Mouse (Mus musculus): ENCODE data around the gene Gm17087. TPM values are rescaled to one million over a fixed set of nuclear protein-coding genes. Genes with fewer than 3 reads are reported as not detected.

The Gm17087 gene
- polyA plus RNA-seq, 1 experiment from 2014 or later, result not detected

- Histone ChIP-seq H3K36me3 (ENCODE audit: control insufficient read depth, insufficient read depth, low read length) (no peaks in the 10 kb centered on the region), H3K9ac (ENCODE audit: low read length) (no peak overlapping the region), H3K4me1 (ENCODE audit: control insufficient read depth, insufficient read depth, low read length) (no peaks in the 10 kb centered on the region), H3K4me2 (ENCODE audit: low read depth, low read length) (no peak overlapping the region), H3K27me3 (ENCODE audit: control insufficient read depth, insufficient read depth, low read length) (no peaks in the 10 kb centered on the region), H3K9me3 (replicated peaks; ENCODE audit: control insufficient read depth, low read length) (no peaks in the 10 kb centered on the region), H3K4me3 (replicated peaks; ENCODE audit: low read length) (no peak overlapping the region), H3K27ac (ENCODE audit: low read length) (no peak overlapping the region)
- no peak for ATAC-seq (ENCODE audit: insufficient read depth, low FRiP score)
- 76% methylated on average over 8 of the region's 8 CpGs for WGBS
These were observed 14.3 kb downstream of the Gm17087 start for GRCm38 (mm10) chr17:8552346-8553035.

GRCm38 (mm10) chr17:8551641-8552040 is 15.1 kb downstream of the Gm17087 start:
- H3K9me3 ChIP-seq (replicated peaks; ENCODE audit: control insufficient read depth, low read length), result no peaks in the 10 kb centered on the region
- no peaks in the 10 kb centered on the region for H3K36me3 ChIP-seq (ENCODE audit: control insufficient read depth, insufficient read depth, low read length)
- no peak overlapping the region for H3K4me3 ChIP-seq (replicated peaks; ENCODE audit: low read length)
- no peaks in the 10 kb centered on the region for H3K4me1 ChIP-seq (ENCODE audit: control insufficient read depth, insufficient read depth, low read length)
- H3K27me3 ChIP-seq (ENCODE audit: control insufficient read depth, insufficient read depth, low read length), result no peaks in the 10 kb centered on the region
- 58% methylated on average over 3 of the region's 3 CpGs for WGBS
- no peak for ATAC-seq (ENCODE audit: insufficient read depth, low FRiP score)
- H3K9ac ChIP-seq (ENCODE audit: low read length), result no peak overlapping the region
- H3K27ac ChIP-seq (ENCODE audit: low read length), result no peak overlapping the region
- H3K4me2 ChIP-seq (ENCODE audit: low read depth, low read length), result no peak overlapping the region

- Histone ChIP-seq H3K9ac (ENCODE audit: low read length) (no peak overlapping the region), H3K4me2 (ENCODE audit: low read depth, low read length) (no peak overlapping the region), H3K9me3 (replicated peaks; ENCODE audit: control insufficient read depth, low read length) (no peaks in the 10 kb centered on the region), H3K27ac (ENCODE audit: low read length) (no peak overlapping the region), H3K27me3 (ENCODE audit: control insufficient read depth, insufficient read depth, low read length) (no peaks in the 10 kb centered on the region), H3K4me1 (ENCODE audit: control insufficient read depth, insufficient read depth, low read length) (no peaks in the 10 kb centered on the region), H3K4me3 (replicated peaks; ENCODE audit: low read length) (no peak overlapping the region), H3K36me3 (ENCODE audit: control insufficient read depth, insufficient read depth, low read length) (no peaks in the 10 kb centered on the region)
- 80% methylated on average over 4 of the region's 4 CpGs for WGBS
- ATAC-seq (ENCODE audit: insufficient read depth, low FRiP score), result no peak
These were observed 18.0 kb downstream of the Gm17087 start for GRCm38 (mm10) chr17:8548733-8549132.

GRCm38 (mm10) chr17:8546366-8546765 is 20.4 kb downstream of the Gm17087 start:
- no peaks in the 10 kb centered on the region for H3K36me3 ChIP-seq (ENCODE audit: control insufficient read depth, insufficient read depth, low read length)
- no peak overlapping the region for H3K27ac ChIP-seq (ENCODE audit: low read length)
- no peak overlapping the region for H3K4me2 ChIP-seq (ENCODE audit: low read depth, low read length)
- no peaks in the 10 kb centered on the region for H3K4me1 ChIP-seq (ENCODE audit: control insufficient read depth, insufficient read depth, low read length)
- no peaks in the 10 kb centered on the region for H3K27me3 ChIP-seq (ENCODE audit: control insufficient read depth, insufficient read depth, low read length)
- no peak overlapping the region for H3K4me3 ChIP-seq (replicated peaks; ENCODE audit: low read length)
- 76% methylated on average over 9 of the region's 9 CpGs for WGBS
- H3K9me3 ChIP-seq (replicated peaks; ENCODE audit: control insufficient read depth, low read length), result no peaks in the 10 kb centered on the region
- no peak overlapping the region for H3K9ac ChIP-seq (ENCODE audit: low read length)
- ATAC-seq (ENCODE audit: insufficient read depth, low FRiP score), result no peak

- Histone ChIP-seq H3K4me1 (ENCODE audit: control insufficient read depth, insufficient read depth, low read length) (no peaks in the 10 kb centered on the region), H3K9ac (ENCODE audit: low read length) (no peak overlapping the region), H3K4me2 (ENCODE audit: low read depth, low read length) (no peak overlapping the region), H3K36me3 (ENCODE audit: control insufficient read depth, insufficient read depth, low read length) (no peaks in the 10 kb centered on the region), H3K9me3 (replicated peaks; ENCODE audit: control insufficient read depth, low read length) (no peaks in the 10 kb centered on the region), H3K27me3 (ENCODE audit: control insufficient read depth, insufficient read depth, low read length) (no peaks in the 10 kb centered on the region), H3K27ac (ENCODE audit: low read length) (no peak overlapping the region), H3K4me3 (replicated peaks; ENCODE audit: low read length) (no peak overlapping the region)
- no peak for ATAC-seq (ENCODE audit: insufficient read depth, low FRiP score)
- 77% methylated on average over 14 of the region's 14 CpGs for WGBS
These were observed 24.7 kb downstream of the Gm17087 start for GRCm38 (mm10) chr17:8541974-8542538.

GRCm38 (mm10) chr17:8538102-8538501 is 28.6 kb downstream of the Gm17087 start:
- Histone ChIP-seq H3K9ac (ENCODE audit: low read length) (no peak overlapping the region), H3K4me1 (ENCODE audit: control insufficient read depth, insufficient read depth, low read length) (no peaks in the 10 kb centered on the region), H3K4me2 (ENCODE audit: low read depth, low read length) (no peak overlapping the region), H3K9me3 (replicated peaks; ENCODE audit: control insufficient read depth, low read length) (no peaks in the 10 kb centered on the region), H3K27ac (ENCODE audit: low read length) (no peak overlapping the region), H3K36me3 (ENCODE audit: control insufficient read depth, insufficient read depth, low read length) (no peaks in the 10 kb centered on the region), H3K27me3 (ENCODE audit: control insufficient read depth, insufficient read depth, low read length) (no peaks in the 10 kb centered on the region), H3K4me3 (replicated peaks; ENCODE audit: low read length) (no peak overlapping the region)
- 66% methylated on average over 3 of the region's 3 CpGs for WGBS
- no peak for ATAC-seq (ENCODE audit: insufficient read depth, low FRiP score)

GRCm38 (mm10) chr17:8536522-8536921 is 30.2 kb downstream of the Gm17087 start:
- Histone ChIP-seq H3K9ac (ENCODE audit: low read length) (no peak overlapping the region), H3K4me1 (ENCODE audit: control insufficient read depth, insufficient read depth, low read length) (no peaks in the 10 kb centered on the region), H3K9me3 (replicated peaks; ENCODE audit: control insufficient read depth, low read length) (no peaks in the 10 kb centered on the region), H3K36me3 (ENCODE audit: control insufficient read depth, insufficient read depth, low read length) (no peaks in the 10 kb centered on the region), H3K4me2 (ENCODE audit: low read depth, low read length) (no peak overlapping the region), H3K27ac (ENCODE audit: low read length) (no peak overlapping the region), H3K27me3 (ENCODE audit: control insufficient read depth, insufficient read depth, low read length) (no peaks in the 10 kb centered on the region), H3K4me3 (replicated peaks; ENCODE audit: low read length) (no peak overlapping the region)
- no peak for ATAC-seq (ENCODE audit: insufficient read depth, low FRiP score)
- WGBS, result 72% methylated on average over 6 of the region's 6 CpGs

GRCm38 (mm10) chr17:8533828-8534227 is 32.9 kb downstream of the Gm17087 start:
- no peak overlapping the region for H3K9ac ChIP-seq (ENCODE audit: low read length)
- H3K9me3 ChIP-seq (replicated peaks; ENCODE audit: control insufficient read depth, low read length), result no peaks in the 10 kb centered on the region
- no peak for ATAC-seq (ENCODE audit: insufficient read depth, low FRiP score)
- H3K4me3 ChIP-seq (replicated peaks; ENCODE audit: low read length), result no peak overlapping the region
- WGBS, result 54% methylated on average over 3 of the region's 3 CpGs
- H3K27ac ChIP-seq (ENCODE audit: low read length), result no peak overlapping the region
- no peaks in the 10 kb centered on the region for H3K36me3 ChIP-seq (ENCODE audit: control insufficient read depth, insufficient read depth, low read length)
- H3K27me3 ChIP-seq (ENCODE audit: control insufficient read depth, insufficient read depth, low read length), result no peaks in the 10 kb centered on the region
- no peaks in the 10 kb centered on the region for H3K4me1 ChIP-seq (ENCODE audit: control insufficient read depth, insufficient read depth, low read length)
- H3K4me2 ChIP-seq (ENCODE audit: low read depth, low read length), result no peak overlapping the region

- H3K4me1 ChIP-seq (ENCODE audit: control insufficient read depth, insufficient read depth, low read length), result no peaks in the 10 kb centered on the region
- H3K9me3 ChIP-seq (replicated peaks; ENCODE audit: control insufficient read depth, low read length), result no peaks in the 10 kb centered on the region
- no peak overlapping the region for H3K4me2 ChIP-seq (ENCODE audit: low read depth, low read length)
- WGBS, result 60% methylated on average over 4 of the region's 4 CpGs
- no peak overlapping the region for H3K4me3 ChIP-seq (replicated peaks; ENCODE audit: low read length)
- peaks cover 5% of the 10 kb centered on the region for H3K27me3 ChIP-seq (ENCODE audit: control insufficient read depth, insufficient read depth, low read length)
- no peak for ATAC-seq (ENCODE audit: insufficient read depth, low FRiP score)
- H3K36me3 ChIP-seq (ENCODE audit: control insufficient read depth, insufficient read depth, low read length), result no peaks in the 10 kb centered on the region
- no peak overlapping the region for H3K27ac ChIP-seq (ENCODE audit: low read length)
- no peak overlapping the region for H3K9ac ChIP-seq (ENCODE audit: low read length)
These were observed 34.1 kb downstream of the Gm17087 start for GRCm38 (mm10) chr17:8532609-8533008.
